Mouse (Mus musculus): ENCODE data around the gene Prrg2. TPM values are rescaled to one million over a fixed set of nuclear protein-coding genes. Genes with fewer than 3 reads are reported as not detected.

Gene Prrg2
- polyA plus RNA-seq, 1 experiment = 40.5 TPM

DNA sequence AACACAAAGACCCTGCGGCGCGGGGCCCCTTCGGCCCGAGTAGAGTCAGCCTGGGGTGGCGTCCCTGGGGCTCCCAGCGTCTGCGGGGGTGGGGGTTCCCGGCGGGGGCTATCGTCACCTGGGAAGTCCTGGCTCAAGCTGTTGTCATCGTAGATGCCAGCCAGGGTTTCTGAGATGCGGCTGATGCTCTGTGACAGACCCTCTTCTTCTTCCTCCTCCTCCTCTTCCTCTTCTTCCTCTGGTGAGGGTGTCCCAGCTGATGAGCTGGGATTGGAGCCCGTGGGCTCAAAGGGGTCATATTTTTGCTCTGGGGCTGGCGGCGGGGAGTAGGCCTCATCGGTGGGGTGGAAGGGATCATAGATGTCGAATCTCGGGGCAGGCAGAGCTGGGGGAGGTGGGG, 54.1 kb downstream of the Prrg2 start:
- Histone ChIP-seq H3K27ac (ENCODE audit: control insufficient read depth, insufficient read depth, low read length) (no peak overlapping the region), H3K27me3 (ENCODE audit: control insufficient read depth, insufficient read depth, low read length) (no peaks in the 10 kb centered on the region), H3K36me3 (ENCODE audit: control insufficient read depth, insufficient read depth, low read length) (peaks cover 47% of the 10 kb centered on the region), H3K4me1 (replicated peaks; ENCODE audit: control insufficient read depth, insufficient read depth, low read length) (no peaks in the 10 kb centered on the region), H3K4me3 (ENCODE audit: control insufficient read depth, insufficient read depth, low read length) (no peak overlapping the region)
- TF ChIP-seq POLR2A (IDR thresholded peaks at IDR 0.05; ENCODE audit: control insufficient read depth, extremely low read depth, insufficient read depth, low read length, poor library complexity) (no peak), CTCF (IDR thresholded peaks at IDR 0.05; ENCODE audit: borderline replicate concordance, control insufficient read depth, extremely low read depth, insufficient read depth, low read length, poor library complexity) (no peak)
- 98% methylated on average over 19 of the region's 19 CpGs for WGBS
- DNase-seq = no peak

DNA sequence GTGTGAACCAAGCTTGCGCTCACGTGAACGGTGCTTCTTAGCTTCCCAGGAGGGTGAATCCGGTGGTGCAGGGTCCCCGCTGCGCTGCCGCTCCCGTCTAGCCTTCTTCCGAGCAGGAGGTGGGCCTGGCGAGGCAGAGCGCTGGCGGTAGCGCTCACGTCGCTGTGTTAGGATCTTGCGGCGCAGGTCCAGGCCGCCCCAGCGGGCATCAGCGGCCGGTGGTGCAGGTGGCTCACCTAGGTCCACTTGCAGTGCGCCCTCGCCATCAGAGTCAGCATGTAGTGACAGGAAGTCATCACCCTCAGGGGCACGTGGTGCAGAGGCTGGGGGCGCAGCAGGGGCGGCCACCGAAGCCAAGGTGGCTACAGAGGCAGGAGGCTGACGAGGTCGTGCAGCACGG, 54.6 kb downstream of the Prrg2 start:
- no peak for DNase-seq
- Histone ChIP-seq H3K27me3 (ENCODE audit: control insufficient read depth, insufficient read depth, low read length) (no peaks in the 10 kb centered on the region), H3K36me3 (ENCODE audit: control insufficient read depth, insufficient read depth, low read length) (peaks cover 53% of the 10 kb centered on the region), H3K27ac (ENCODE audit: control insufficient read depth, insufficient read depth, low read length) (no peak overlapping the region), H3K4me3 (ENCODE audit: control insufficient read depth, insufficient read depth, low read length) (no peak overlapping the region), H3K4me1 (replicated peaks; ENCODE audit: control insufficient read depth, insufficient read depth, low read length) (no peaks in the 10 kb centered on the region)
- WGBS = 97% methylated on average over 30 of the region's 30 CpGs
- no peak for TF ChIP-seq CTCF (IDR thresholded peaks at IDR 0.05; ENCODE audit: borderline replicate concordance, control insufficient read depth, extremely low read depth, insufficient read depth, low read length, poor library complexity)
- no peak for TF ChIP-seq POLR2A (IDR thresholded peaks at IDR 0.05; ENCODE audit: control insufficient read depth, extremely low read depth, insufficient read depth, low read length, poor library complexity)

DNA sequence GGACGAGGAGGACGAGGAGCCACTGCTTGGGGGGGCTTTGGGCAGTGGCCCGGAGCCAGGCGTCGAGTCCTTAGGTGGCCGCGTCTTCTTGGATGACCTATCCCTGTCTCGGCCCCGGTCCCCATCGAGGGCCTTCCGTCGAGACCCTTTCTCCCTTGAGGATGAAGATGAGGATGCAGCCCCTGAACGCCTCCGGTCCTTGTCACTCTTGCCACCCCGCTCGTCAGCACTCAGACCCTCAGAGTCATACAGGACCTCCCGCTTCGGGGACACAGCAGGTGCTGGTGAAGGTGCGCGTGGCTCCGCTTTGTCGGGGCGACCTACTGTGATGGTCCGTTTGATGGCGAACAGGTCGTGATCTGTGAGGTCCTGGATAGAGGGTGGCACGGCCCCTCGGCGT, 55.3 kb downstream of the Prrg2 start:
- H3K4me3 ChIP-seq (ENCODE audit: control insufficient read depth, insufficient read depth, low read length) = no peak overlapping the region
- no peaks in the 10 kb centered on the region for H3K4me1 ChIP-seq (replicated peaks; ENCODE audit: control insufficient read depth, insufficient read depth, low read length)
- DNase-seq = no peak
- no peak overlapping the region for H3K27ac ChIP-seq (ENCODE audit: control insufficient read depth, insufficient read depth, low read length)
- peaks cover 55% of the 10 kb centered on the region for H3K36me3 ChIP-seq (ENCODE audit: control insufficient read depth, insufficient read depth, low read length)
- no peaks in the 10 kb centered on the region for H3K27me3 ChIP-seq (ENCODE audit: control insufficient read depth, insufficient read depth, low read length)
- TF ChIP-seq POLR2A (IDR thresholded peaks at IDR 0.05; ENCODE audit: control insufficient read depth, extremely low read depth, insufficient read depth, low read length, poor library complexity) (no peak), CTCF (IDR thresholded peaks at IDR 0.05; ENCODE audit: borderline replicate concordance, control insufficient read depth, extremely low read depth, insufficient read depth, low read length, poor library complexity) (no peak)
- whole genome bisulfite sequencing = 98% methylated on average over 29 of the region's 29 CpGs

DNA sequence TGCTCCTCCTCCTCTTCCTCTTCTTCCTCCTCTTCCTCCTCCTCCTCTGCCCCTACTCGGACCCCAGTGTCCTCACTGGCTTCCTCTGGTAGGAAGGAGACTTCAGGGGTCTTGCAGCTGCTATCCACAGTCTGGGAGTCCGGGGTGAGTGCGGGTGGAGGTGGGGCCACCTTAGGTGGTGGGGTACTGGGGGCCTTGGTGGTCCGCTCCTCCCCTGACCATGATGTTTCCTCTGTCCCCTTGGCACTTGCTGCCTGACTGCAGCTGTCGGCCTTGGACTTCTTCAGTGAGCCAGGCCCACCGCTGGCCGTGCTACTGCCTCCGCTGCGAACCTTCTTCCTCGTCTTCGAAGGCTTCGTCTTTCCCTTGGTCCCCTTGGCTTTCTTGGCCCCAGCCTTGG, 56.0 kb downstream of the Prrg2 start:
- no peak for TF ChIP-seq POLR2A (IDR thresholded peaks at IDR 0.05; ENCODE audit: control insufficient read depth, extremely low read depth, insufficient read depth, low read length, poor library complexity)
- no peak for DNase-seq
- 97% methylated on average over 12 of the region's 12 CpGs for WGBS

DNA sequence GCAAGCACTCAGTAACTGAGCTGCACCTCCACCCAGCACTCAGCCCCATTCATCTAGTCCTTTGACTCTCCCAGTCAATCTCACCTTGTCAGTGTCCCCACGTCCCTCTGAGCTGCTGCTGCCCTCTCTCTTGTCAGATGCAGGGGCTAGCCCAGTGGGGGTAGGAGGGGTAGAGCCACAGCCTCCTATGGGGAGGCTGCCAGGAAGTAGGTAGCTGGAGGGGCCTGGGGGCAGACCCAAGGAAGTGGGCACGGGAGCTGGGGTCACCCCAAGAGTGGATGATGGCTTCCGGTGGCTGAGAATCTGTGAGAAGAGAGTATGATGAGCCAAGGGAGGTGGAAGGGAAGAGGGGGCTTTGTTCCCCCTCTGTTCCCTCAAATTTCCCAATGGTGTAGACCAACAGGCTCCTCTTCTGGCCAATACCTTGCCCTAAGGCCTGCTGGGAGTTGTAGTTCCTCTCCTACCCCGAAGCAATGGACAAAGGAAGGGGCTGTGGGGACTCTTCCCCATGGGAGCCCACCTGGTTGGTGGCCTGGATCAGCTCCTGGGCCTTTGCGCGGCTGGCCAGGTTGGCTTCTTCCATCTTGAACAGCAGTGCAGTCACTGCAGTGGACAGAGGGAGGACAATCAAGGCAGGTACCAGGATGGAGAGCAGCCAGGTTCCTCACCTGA, 57.0 kb downstream of the Prrg2 start:
- Histone ChIP-seq H3K27me3 (ENCODE audit: control insufficient read depth, insufficient read depth, low read length) (no peaks in the 10 kb centered on the region), H3K36me3 (ENCODE audit: control insufficient read depth, insufficient read depth, low read length) (peaks cover 63% of the 10 kb centered on the region), H3K4me1 (replicated peaks; ENCODE audit: control insufficient read depth, insufficient read depth, low read length) (no peaks in the 10 kb centered on the region), H3K4me3 (ENCODE audit: control insufficient read depth, insufficient read depth, low read length) (no peak overlapping the region), H3K27ac (ENCODE audit: control insufficient read depth, insufficient read depth, low read length) (no peak overlapping the region)
- no peak for TF ChIP-seq CTCF (IDR thresholded peaks at IDR 0.05; ENCODE audit: borderline replicate concordance, control insufficient read depth, extremely low read depth, insufficient read depth, low read length, poor library complexity)
- TF ChIP-seq POLR2A (IDR thresholded peaks at IDR 0.05; ENCODE audit: control insufficient read depth, extremely low read depth, insufficient read depth, low read length, poor library complexity) = no peak
- 89% methylated on average over 6 of the region's 6 CpGs for WGBS
- DNase-seq = no peak

More for the DNA sequence above, 56.0 kb downstream of the Prrg2 start:
- Histone ChIP-seq H3K27ac (ENCODE audit: control insufficient read depth, insufficient read depth, low read length) (no peak overlapping the region), H3K4me3 (ENCODE audit: control insufficient read depth, insufficient read depth, low read length) (no peak overlapping the region), H3K4me1 (replicated peaks; ENCODE audit: control insufficient read depth, insufficient read depth, low read length) (no peaks in the 10 kb centered on the region), H3K27me3 (ENCODE audit: control insufficient read depth, insufficient read depth, low read length) (no peaks in the 10 kb centered on the region), H3K36me3 (ENCODE audit: control insufficient read depth, insufficient read depth, low read length) (peaks cover 55% of the 10 kb centered on the region)

DNA sequence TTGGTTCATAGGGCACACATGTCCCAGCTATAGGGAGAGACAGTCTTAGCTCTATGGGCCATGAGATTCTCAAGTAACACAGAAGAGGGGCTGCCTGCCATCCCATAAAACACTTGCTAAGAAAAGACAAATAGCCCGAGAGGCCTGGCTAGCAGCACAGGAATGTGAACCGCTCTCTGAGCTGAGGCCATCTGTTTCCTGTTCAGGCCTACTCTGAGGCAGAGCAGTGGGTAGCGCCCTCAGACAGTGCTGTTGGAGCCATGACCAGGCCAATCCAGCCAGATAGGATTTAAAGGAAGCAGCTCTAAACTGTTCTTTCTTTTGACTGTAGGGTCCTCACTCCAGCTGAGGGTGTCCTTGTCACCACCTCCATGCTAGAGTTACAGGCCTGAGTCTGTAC, 57.9 kb downstream of the Prrg2 start:
- Histone ChIP-seq H3K4me1 (replicated peaks; ENCODE audit: control insufficient read depth, insufficient read depth, low read length) (peaks cover 2% of the 10 kb centered on the region; the same call in 1 of the 2 replicates), H3K27me3 (ENCODE audit: control insufficient read depth, insufficient read depth, low read length) (no peaks in the 10 kb centered on the region), H3K36me3 (ENCODE audit: control insufficient read depth, insufficient read depth, low read length) (peaks cover 63% of the 10 kb centered on the region), H3K4me3 (ENCODE audit: control insufficient read depth, insufficient read depth, low read length) (no peak overlapping the region), H3K27ac (ENCODE audit: control insufficient read depth, insufficient read depth, low read length) (no peak overlapping the region)
- 72% methylated on average over 3 of the region's 3 CpGs for WGBS
- no peak for TF ChIP-seq POLR2A (IDR thresholded peaks at IDR 0.05; ENCODE audit: control insufficient read depth, extremely low read depth, insufficient read depth, low read length, poor library complexity)
- no peak for TF ChIP-seq CTCF (IDR thresholded peaks at IDR 0.05; ENCODE audit: borderline replicate concordance, control insufficient read depth, extremely low read depth, insufficient read depth, low read length, poor library complexity)
- no peak for DNase-seq

Other genes starting within 250 kb of the Prrg2 start
- gene Nup62, start 246.6 kb downstream of the Prrg2 start, polyA plus RNA-seq (2012; rRNA removed) = 189 and 223 TPM in 2 replicates
- 71.7 and 74.4 TPM in 2 replicates for gene Il4i1, start 246.3 kb downstream of the Prrg2 start, polyA plus RNA-seq (2012; rRNA removed)
- gene Atf5, start 246.0 kb downstream of the Prrg2 start, polyA plus RNA-seq (2012; rRNA removed) = 76.5 and 102 TPM in 2 replicates
- gene Akt1s1, start 213.7 kb downstream of the Prrg2 start, polyA plus RNA-seq (2012; rRNA removed) = 91.4 and 120 TPM in 2 replicates
- 138 and 151 TPM in 2 replicates for gene Tbc1d17, start 213.6 kb downstream of the Prrg2 start, polyA plus RNA-seq (2012; rRNA removed)
- 110 and 135 TPM in 2 replicates for gene Pnkp, start 205.5 kb downstream of the Prrg2 start, polyA plus RNA-seq (2012; rRNA removed)
- 316 and 338 TPM in 2 replicates for gene Ptov1, start 192.9 kb downstream of the Prrg2 start, polyA plus RNA-seq (2012; rRNA removed)
- gene Med25, start 170.0 kb downstream of the Prrg2 start, polyA plus RNA-seq (2012; rRNA removed) = 220 and 266 TPM in 2 replicates
- 60.9 and 73.3 TPM in 2 replicates for gene Fuz, start 166.6 kb downstream of the Prrg2 start, polyA plus RNA-seq (2012; rRNA removed)
- 133 and 147 TPM in 2 replicates for gene Ap2a1, start 133.2 kb downstream of the Prrg2 start, polyA plus RNA-seq (2012; rRNA removed)
- 0.29 and 1.0 TPM in 2 replicates for gene Tsks, start 119.5 kb downstream of the Prrg2 start, polyA plus RNA-seq (2012; rRNA removed)
- 4.4 and 6.8 TPM in 2 replicates for gene Cpt1c, start 87.8 kb downstream of the Prrg2 start, polyA plus RNA-seq (2012; rRNA removed)
- 242 and 260 TPM in 2 replicates for gene Prmt1, start 76.1 kb downstream of the Prrg2 start, polyA plus RNA-seq (2012; rRNA removed)
- gene Irf3, start 65.0 kb downstream of the Prrg2 start, polyA plus RNA-seq (2012; rRNA removed) = 227 and 277 TPM in 2 replicates
- 85.6 and 87.4 TPM in 2 replicates for gene Bcl2l12, start 64.0 kb downstream of the Prrg2 start, polyA plus RNA-seq (2012; rRNA removed)
- gene Scaf1, start 46.3 kb downstream of the Prrg2 start, polyA plus RNA-seq (2012; rRNA removed) = 118 and 131 TPM in 2 replicates
- 41.7 and 62.3 TPM in 2 replicates for gene Rras, start 44.7 kb downstream of the Prrg2 start, polyA plus RNA-seq (2012; rRNA removed)
- gene Prr12, start 9.8 kb downstream of the Prrg2 start, polyA plus RNA-seq (2012; rRNA removed) = 32.7 and 43.5 TPM in 2 replicates
- 159 and 165 TPM in 2 replicates for gene Nosip, start 248 bp downstream of the Prrg2 start, polyA plus RNA-seq (2012; rRNA removed)
- 22.2 and 34.9 TPM in 2 replicates for gene Rcn3, start 29.5 kb upstream of the Prrg2 start, polyA plus RNA-seq (2012; rRNA removed)
- gene Fcgrt, start 41.2 kb upstream of the Prrg2 start, polyA plus RNA-seq (2012; rRNA removed) = 30.8 and 38.9 TPM in 2 replicates
- gene Rps11, start 61.8 kb upstream of the Prrg2 start, polyA plus RNA-seq (2012; rRNA removed) = 343 and 363 TPM in 2 replicates
- gene Rpl13a, start 66.1 kb upstream of the Prrg2 start, polyA plus RNA-seq (2012; rRNA removed) = 4,999 and 5,006 TPM in 2 replicates
- 0.27 and 0.91 TPM in 2 replicates for gene Gm45713, start 73.6 kb upstream of the Prrg2 start, polyA plus RNA-seq (2012; rRNA removed)
- 177 and 207 TPM in 2 replicates for gene Flt3l, start 73.8 kb upstream of the Prrg2 start, polyA plus RNA-seq (2012; rRNA removed)
- gene Pih1d1, start 91.6 kb upstream of the Prrg2 start, polyA plus RNA-seq (2012; rRNA removed) = 72.5 and 78.7 TPM in 2 replicates
- 97.2 and 101 TPM in 2 replicates for gene Aldh16a1, start 91.9 kb upstream of the Prrg2 start, polyA plus RNA-seq (2012; rRNA removed)
- gene Slc17a7, start 101.3 kb upstream of the Prrg2 start, polyA plus RNA-seq (2012; rRNA removed) = 1.2 and 2.0 TPM in 2 replicates
- 0.09 and 0.11 TPM in 2 replicates for gene Gfy, start 116.9 kb upstream of the Prrg2 start, polyA plus RNA-seq (2012; rRNA removed)
- not detected in 2 replicates for gene Pth2, start 118.3 kb upstream of the Prrg2 start, polyA plus RNA-seq (2012; rRNA removed)
- gene Ccdc155, start 142.2 kb upstream of the Prrg2 start, polyA plus RNA-seq (2012; rRNA removed) = 0.32 and 0.37 TPM in 2 replicates
- 3.0 and 3.5 TPM in 2 replicates for gene Dkkl1, start 149.5 kb upstream of the Prrg2 start, polyA plus RNA-seq (2012; rRNA removed)
- gene Tead2, start 153.1 kb upstream of the Prrg2 start, polyA plus RNA-seq (2012; rRNA removed) = 5.0 and 8.5 TPM in 2 replicates
- gene Cd37, start 176.4 kb upstream of the Prrg2 start, polyA plus RNA-seq (2012; rRNA removed) = 412 and 423 TPM in 2 replicates
- gene Slc6a16, start 178.4 kb upstream of the Prrg2 start, polyA plus RNA-seq (2012; rRNA removed) = 0.30 and 0.37 TPM in 2 replicates
- 0.50 TPM in 1 of 2 replicates, not detected in the other for gene Slc6a21, start 214.8 kb upstream of the Prrg2 start, polyA plus RNA-seq (2012; rRNA removed)

Measured in thymus, adult 2 months (tissue).